Mouse (Mus musculus): Measurements from ENCODE around the gene Olfr1183. TPM values are rescaled to one million over a fixed set of nuclear protein-coding genes. Genes with fewer than 3 reads are reported as not detected.
"Not testable (repeated sequence)": the region's sequence is repeated elsewhere in the genome, so short reads cannot be mapped to it uniquely, and the experiment has no call there.

The Olfr1183 gene
- not detected in 2 replicates for total RNA-seq (2017)

DNA sequence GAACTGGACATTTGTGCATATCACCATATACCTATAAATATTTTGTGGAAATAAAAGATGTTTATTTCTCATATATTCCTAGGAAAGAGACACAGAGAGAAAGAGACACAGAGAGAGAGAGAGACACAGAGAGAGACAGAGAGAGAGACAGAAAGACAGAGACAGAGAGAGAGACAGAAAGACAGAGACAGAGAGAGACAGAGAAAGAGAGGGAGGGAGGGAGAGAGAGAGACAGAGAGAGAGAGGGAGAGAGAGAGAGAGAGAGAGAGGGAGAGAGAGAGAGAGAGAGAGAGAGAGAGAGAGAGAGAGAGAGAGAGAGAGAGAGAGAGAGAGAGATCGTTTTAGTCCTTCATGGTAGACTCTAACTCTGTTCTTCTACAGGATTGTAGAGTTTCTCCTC is at the start of gene Olfr1183:
Gene Olfr1183 (plus strand): TSS at position 301 of the 400 bp plus-strand sequence.
- ATAC-seq (replicated peaks; ENCODE audit: low read depth, poor library complexity, severe bottlenecking), result not testable (repeated sequence)

- no peak for ATAC-seq (replicated peaks; ENCODE audit: low read depth, poor library complexity, severe bottlenecking)
Observed at GRCm38 (mm10) chr2:88406353-88406752, 48.3 kb upstream of the Olfr1183 start, which contains the start of gene Olfr1179. TSS of gene Olfr1179 (minus strand) at chr2:88406453.

DNA sequence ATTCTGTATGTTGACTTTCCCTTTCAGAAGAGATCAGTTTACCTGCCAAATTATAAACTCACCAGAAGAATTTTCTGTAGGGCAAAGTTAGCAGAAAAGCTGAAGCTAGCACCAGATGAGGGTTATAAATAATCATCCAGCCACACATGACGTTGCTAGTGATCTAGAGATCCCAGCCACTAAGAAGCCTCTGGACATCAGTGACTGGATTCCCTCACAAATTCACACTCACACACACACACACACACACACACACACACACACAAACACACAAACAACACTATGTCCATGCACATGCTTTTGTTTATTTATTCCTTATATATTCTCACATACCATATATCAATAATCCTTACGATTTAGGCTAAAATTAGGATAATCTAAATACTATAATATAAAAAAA is 35.6 kb upstream of the Olfr1183 start, which contains the start of gene Olfr1180:
Gene Olfr1180 (minus strand): TSS at position 101 of the 400 bp plus-strand sequence.
- ATAC-seq (replicated peaks; ENCODE audit: low read depth, poor library complexity, severe bottlenecking), result no peak

GRCm38 (mm10) chr2:88426071-88426470 is 28.6 kb upstream of the Olfr1183 start, which contains the start of gene Olfr1181:
TSS of gene Olfr1181 (minus strand) at chr2:88426171.
- no peak for ATAC-seq (replicated peaks; ENCODE audit: low read depth, poor library complexity, severe bottlenecking)

DNA sequence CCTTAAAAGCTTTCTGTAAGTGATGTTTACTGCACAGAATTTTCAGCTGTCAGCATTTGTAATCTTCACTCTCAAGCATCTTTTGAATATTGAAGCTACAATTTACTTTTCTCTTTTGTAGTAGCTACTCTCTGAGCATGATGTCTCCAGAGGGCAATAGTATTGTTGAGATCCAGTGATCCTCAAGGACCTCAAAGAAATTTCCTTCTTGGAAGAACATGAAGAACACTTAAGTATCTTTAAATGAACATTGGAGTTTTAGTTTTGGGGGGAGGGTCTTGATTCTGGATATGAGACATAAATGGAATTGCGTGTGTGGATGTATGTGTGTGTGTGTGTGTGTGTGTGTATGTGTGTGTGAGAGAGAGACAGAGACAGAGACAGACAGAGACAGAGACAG is 5.6 kb upstream of the Olfr1183 start, which contains the start of gene Gm13757:
Gene Gm13757 (minus strand): TSS at position 101 of the 400 bp plus-strand sequence.
- no peak for ATAC-seq (replicated peaks; ENCODE audit: low read depth, poor library complexity, severe bottlenecking)

- no peak for ATAC-seq (replicated peaks; ENCODE audit: low read depth, poor library complexity, severe bottlenecking)
Observed at GRCm38 (mm10) chr2:88483298-88483697, 28.6 kb downstream of the Olfr1183 start, which contains the start of gene Olfr1184. TSS of gene Olfr1184 (plus strand) at chr2:88483598.

DNA sequence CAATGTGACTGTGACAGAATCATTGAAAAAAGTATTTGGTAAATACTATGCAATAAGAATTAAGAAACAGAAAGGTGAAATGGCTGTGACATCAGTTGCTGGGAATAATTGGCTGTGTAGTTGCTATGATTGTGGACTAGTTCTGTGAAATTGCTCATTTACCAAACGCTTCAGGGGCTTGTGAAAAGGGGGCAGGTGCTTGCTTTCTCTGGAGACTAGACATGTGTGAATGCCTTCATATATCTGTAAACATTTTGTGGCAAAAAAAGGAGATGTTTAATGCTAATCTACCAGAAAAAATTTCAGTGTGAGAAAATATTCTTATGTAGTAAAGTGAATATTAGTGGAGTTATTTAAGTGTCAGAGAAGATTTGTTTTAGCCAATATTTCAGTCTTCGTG is 38.4 kb downstream of the Olfr1183 start, which contains the start of gene Olfr1185-ps1:
Gene Olfr1185-ps1 (plus strand): TSS at position 301 of the 400 bp plus-strand sequence.
- ATAC-seq (replicated peaks; ENCODE audit: low read depth, poor library complexity, severe bottlenecking), result no peak

- ATAC-seq (replicated peaks; ENCODE audit: low read depth, poor library complexity, severe bottlenecking), result no peak
Observed at GRCm38 (mm10) chr2:88518251-88518650, 63.6 kb downstream of the Olfr1183 start, which contains the start of gene Olfr1186. TSS of gene Olfr1186 (plus strand) at chr2:88518551.

Other genes with a start within 250 kb of the Olfr1183 start
- not detected in 2 replicates for gene Olfr1170, start 226.5 kb upstream of the Olfr1183 start, total RNA-seq (2017)
- gene Olfr1173, start 175.0 kb upstream of the Olfr1183 start, total RNA-seq (2017), result not detected in 2 replicates
- not detected in 2 replicates for gene Olfr1174-ps, start 139.7 kb upstream of the Olfr1183 start, total RNA-seq (2017)
- gene Olfr1175-ps, start 127.7 kb upstream of the Olfr1183 start, total RNA-seq (2017), result not detected in 2 replicates
- not detected in 2 replicates for gene Olfr1176, start 118.1 kb upstream of the Olfr1183 start, total RNA-seq (2017)
- gene Olfr1177-ps, start 108.4 kb upstream of the Olfr1183 start, total RNA-seq (2017), result not detected in 2 replicates
- gene Olfr1178, start 67.8 kb upstream of the Olfr1183 start, total RNA-seq (2017), result not detected in 2 replicates
- not detected in 2 replicates for gene Olfr1179, start 48.4 kb upstream of the Olfr1183 start, total RNA-seq (2017)
- not detected in 2 replicates for gene Olfr1180, start 35.7 kb upstream of the Olfr1183 start, total RNA-seq (2017)
- gene Olfr1181, start 28.7 kb upstream of the Olfr1183 start, total RNA-seq (2017), result not detected in 2 replicates
- gene Gm13757, start 5.7 kb upstream of the Olfr1183 start, total RNA-seq (2017), result not detected in 2 replicates
- not detected in 2 replicates for gene Olfr1184, start 28.7 kb downstream of the Olfr1183 start, total RNA-seq (2017)
- gene Olfr1185-ps1, start 38.5 kb downstream of the Olfr1183 start, total RNA-seq (2017), result not detected in 2 replicates
- gene Olfr1186, start 63.7 kb downstream of the Olfr1183 start, total RNA-seq (2017), result not detected in 2 replicates
- not detected in 2 replicates for gene Olfr1188, start 102.1 kb downstream of the Olfr1183 start, total RNA-seq (2017)
- gene Olfr1189, start 131.6 kb downstream of the Olfr1183 start, total RNA-seq (2017), result not detected in 2 replicates
- not detected in 2 replicates for gene Olfr1191-ps1, start 185.7 kb downstream of the Olfr1183 start, total RNA-seq (2017)
- gene Olfr1192-ps1, start 193.6 kb downstream of the Olfr1183 start, total RNA-seq (2017), result not detected in 2 replicates
- gene Olfr1193, start 220.8 kb downstream of the Olfr1183 start, total RNA-seq (2017), result not detected in 2 replicates
- gene Olfr1195, start 234.3 kb downstream of the Olfr1183 start, total RNA-seq (2017), result not detected in 2 replicates
- not detected in 2 replicates for gene Olfr1196, start 249.7 kb downstream of the Olfr1183 start, total RNA-seq (2017)

Data from common myeloid progenitor, adult 5-6 weeks (primary cell).